Mouse (Mus musculus): ENCODE measurements around the gene Enox1.

DNA sequence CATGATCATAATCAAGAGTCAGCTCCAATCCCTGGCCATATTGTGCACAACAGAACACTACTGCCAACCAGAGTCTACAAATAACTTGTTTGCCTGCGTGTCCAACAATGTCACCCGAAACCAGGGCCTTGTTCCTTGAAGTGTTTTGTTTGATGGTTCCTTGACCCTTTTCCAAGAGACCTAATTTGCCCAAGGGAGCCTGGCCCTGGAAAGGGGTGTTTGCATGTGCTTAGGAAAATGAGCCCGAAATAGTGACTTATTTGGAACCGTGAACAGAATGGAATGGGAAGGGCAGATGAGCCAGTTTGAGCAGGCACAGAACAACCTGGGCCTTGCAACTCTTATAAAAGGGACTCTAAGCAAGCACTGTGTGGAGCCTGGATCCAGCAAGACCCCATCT lies 316.9 kb downstream of the Enox1 start:
- TF ChIP-seq HCFC1 (IDR thresholded peaks at IDR 0.05; ENCODE audit: borderline replicate concordance, insufficient read depth, low read length) (no peak), MAFK (IDR thresholded peaks at IDR 0.05; ENCODE audit: insufficient read depth, low read depth, low read length) (no peak), ZNF384 (IDR thresholded peaks at IDR 0.05; ENCODE audit: low read depth, low read length) (no peak), ZC3H11A (IDR thresholded peaks at IDR 0.05; ENCODE audit: borderline replicate concordance, low read depth, low read length) (no peak), CHD2 (IDR thresholded peaks at IDR 0.05; ENCODE audit: low read depth, low read length) (no peak)
